Mouse (Mus musculus) layer of hippocampus, postnatal 25 days (tissue): ENCODE measurements around the gene Med15. TPM values are rescaled to one million over a fixed set of nuclear protein-coding genes. Genes with fewer than 3 reads are reported as not detected.
A peak's percentile ranks its signal among the peaks of the same experiment; 100 is the strongest.

Experiments
- DNase-seq, 2 experiments: peaks; one replicate each; pipeline ENCODE4 v3.0.0; 2022; ENCODE audit warnings: mixed read lengths in 2 of 2, low spot score in 1 of 2; ENCODE audit errors: extremely low spot score in 1 of 2
- total RNA-seq, 2 experiments: library from RNA; stranded (reverse); gene quantifications; 2 replicates each; pipeline ENCODE4 v1.2.3; 2021

Gene Med15
- total RNA-seq, 2 experiments from 2014 or later: 62.7 to 82.2 TPM

DNA sequence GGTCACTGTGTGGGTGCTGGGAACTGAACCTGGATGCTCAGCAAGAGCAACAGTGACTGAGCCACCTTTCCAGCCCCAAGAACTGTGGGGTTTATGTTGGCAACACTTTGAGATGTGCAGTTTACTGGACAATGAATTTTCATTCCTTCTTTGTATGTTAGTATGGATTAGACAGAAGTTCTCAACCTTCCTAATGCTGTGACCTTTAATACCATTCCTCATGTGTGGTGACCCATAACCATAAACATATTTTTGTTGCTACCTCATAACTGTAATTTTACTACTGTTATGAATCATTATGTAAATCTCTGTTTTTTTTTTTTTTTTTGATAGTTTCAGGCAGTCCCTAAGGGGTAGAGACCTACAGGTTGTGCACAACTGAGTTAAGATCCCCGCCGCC, 955 bp upstream of the Med15 start:
- DNase-seq: no peak

- DNase-seq: no peak
These were observed 260 bp downstream of the Med15 start for GRCm38 (mm10) chr16:17732431-17732830.

- DNase-seq: no peak
These were observed 670 bp downstream of the Med15 start for GRCm38 (mm10) chr16:17732021-17732420.

- DNase-seq: no peak
These were observed 2.7 kb downstream of the Med15 start for GRCm38 (mm10) chr16:17729974-17730373.

DNA sequence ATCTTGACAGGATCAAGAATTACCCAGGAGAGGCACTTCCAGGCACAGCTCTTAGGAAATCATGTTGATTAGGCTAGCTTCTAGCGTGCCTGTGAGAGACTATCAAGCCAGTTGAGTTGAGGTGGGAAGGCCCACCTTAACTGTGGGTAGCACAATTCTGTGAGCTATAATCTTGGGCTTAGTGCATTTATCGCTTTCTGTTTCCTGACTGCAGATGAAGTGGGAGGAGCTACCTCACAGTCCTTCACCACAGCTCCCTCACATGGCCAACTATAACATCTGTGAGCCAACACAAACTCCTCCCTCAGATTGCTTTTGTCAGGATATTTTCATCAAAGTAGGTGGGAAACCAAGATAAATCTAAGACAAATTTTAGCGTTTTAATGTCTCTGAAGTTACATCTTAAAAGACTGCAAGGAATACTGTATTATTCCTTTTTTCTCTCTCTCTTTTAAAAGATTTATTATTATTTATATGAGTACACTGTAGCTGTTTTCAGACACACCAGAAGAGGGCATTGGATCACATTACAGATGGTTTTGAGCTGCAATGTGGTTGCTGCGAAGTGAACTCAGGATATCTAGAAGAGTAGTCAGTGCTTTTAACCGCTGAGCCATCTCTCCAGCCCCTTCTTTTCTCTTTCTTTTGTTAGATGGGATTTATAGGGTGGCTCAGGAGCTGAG, 5.4 kb downstream of the Med15 start:
- no peak for DNase-seq

DNA sequence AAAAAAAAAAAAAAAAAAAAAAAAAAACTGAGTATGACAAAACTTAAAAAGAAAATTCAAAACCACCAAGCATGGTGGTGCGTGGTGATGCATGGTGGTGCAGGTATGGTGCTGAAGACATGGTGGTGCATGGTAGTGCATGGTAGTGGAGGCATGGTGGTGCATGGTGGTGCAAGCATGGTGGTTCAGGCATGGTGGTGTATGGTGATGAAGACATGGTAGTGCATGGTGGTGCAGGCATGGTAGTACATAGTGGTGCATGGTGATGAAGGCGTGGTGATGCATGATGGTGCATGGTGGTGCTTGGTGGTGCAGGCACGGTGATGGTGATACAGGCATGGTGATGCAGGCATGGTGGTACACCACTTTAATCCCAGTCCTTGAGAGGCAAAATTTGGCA, 8.2 kb downstream of the Med15 start:
- DNase-seq: no peak

- no peak for DNase-seq
These were observed 9.4 kb downstream of the Med15 start for GRCm38 (mm10) chr16:17723325-17723626.

- DNase-seq: peak; percentile 81 to 86
These were observed 10.0 kb downstream of the Med15 start for GRCm38 (mm10) chr16:17722461-17723324.

- no peak for DNase-seq
These were observed 10.8 kb downstream of the Med15 start for GRCm38 (mm10) chr16:17721822-17722460.

- DNase-seq: no peak
These were observed 11.4 kb downstream of the Med15 start for GRCm38 (mm10) chr16:17721114-17721808.

GRCm38 (mm10) chr16:17717791-17718190, 14.9 kb downstream of the Med15 start:
- no peak for DNase-seq

DNA sequence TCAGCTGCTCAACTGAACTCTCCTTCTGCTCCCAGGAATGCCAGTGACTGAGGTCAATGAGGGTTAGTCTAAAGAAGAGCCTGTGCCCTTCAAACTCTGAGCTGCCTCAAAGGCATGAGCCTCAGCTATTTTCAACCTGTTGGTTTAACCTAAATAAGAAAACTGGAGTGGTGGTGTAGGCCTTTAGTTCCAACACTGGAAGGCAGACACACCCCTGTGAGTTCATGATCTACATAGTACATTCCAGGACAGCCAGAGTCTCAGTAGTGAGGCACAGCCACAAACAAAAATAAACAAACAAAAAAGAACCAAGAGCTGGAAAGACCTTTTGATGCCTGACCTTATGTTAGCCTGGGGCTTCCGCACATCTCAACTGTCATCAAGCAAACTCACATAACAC, 25.1 kb downstream of the Med15 start:
- DNase-seq: no peak

DNA sequence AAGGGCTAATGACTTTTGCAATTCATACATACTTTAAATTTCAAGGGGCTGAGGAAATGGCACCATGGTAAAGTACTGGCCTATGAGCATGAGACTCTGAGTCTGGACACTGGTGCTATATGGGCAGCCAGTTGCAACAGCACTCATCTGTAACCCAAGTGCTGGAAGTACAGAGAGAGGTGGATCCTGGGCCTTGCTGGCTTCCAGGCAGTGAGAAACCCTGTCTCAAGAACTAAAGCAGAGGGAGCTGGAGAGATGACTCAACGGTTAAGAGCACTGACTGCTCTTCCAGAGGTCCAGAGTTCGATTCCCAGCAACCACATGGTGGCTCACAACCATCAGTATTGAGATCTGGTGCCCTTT, 31.7 kb downstream of the Med15 start:
- no peak for DNase-seq

DNA sequence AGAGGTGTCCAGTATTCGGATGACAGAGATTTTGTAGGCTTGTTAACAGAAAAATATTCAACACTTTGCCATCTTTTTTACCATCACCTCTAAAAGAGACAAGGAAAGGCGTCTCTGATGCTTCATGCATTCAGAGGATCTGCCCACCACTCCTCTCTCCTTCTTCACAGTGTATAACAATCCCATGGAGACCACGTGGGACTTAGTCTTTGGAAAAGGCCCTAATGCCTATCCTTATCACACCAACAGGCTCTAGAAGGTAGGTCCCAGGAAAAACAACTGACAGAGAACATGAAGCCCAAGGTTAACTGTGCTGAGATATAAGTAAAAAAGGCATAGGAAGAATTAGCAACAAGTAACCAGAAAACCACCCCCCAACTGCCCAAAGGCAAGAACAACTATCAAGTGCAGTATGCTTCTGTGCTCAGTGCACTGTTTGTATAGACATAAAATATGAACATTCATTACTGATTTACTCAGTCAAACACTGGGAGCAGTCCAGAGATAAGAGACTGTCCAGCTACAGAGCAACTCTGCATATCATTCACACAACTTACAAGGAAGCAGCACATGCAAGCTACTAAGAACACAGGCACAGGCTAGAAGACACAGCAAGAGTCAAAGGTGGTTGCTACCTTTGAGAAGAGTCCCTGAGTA, 32.2 kb downstream of the Med15 start:
- no peak for DNase-seq

DNA sequence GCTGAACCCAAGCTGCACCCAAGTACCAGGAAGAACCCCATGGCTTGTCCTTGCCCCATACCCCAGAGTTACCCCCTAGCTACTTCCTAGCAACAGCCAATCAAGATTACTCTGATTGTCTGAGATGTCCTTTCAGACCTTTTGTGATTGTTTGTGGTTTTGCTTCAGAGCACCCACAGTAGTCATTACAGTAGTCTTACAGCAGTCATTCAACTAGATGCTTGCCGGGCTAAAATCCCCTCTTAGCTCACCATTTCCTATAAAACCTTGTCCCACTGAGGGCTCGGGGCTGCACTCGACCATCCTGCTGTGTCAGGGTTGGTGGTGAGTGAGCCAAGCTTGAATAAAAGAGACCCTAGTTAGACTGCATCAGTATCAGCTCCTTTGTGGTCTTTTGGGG, 37.8 kb downstream of the Med15 start:
- DNase-seq: no peak

DNA sequence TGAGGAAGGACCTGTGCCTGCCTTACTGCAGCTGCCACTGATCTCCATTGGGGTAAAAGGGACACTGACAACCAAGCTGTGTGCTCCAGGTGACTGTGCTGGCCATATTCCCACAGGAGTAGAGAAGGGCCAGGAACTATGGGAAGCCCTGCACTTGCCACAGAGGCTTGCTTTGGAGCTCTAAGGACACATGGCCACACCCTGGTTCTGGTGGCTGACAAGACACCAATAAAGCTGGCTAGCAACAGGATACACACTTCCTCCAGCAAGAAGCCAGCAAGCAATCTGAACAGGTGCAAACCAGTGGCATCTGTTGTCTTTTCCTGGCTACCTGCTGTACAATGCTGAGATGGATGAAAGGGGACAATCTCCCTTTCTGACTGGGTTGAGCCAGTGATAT, 62.8 kb downstream of the Med15 start:
- no peak for DNase-seq

DNA sequence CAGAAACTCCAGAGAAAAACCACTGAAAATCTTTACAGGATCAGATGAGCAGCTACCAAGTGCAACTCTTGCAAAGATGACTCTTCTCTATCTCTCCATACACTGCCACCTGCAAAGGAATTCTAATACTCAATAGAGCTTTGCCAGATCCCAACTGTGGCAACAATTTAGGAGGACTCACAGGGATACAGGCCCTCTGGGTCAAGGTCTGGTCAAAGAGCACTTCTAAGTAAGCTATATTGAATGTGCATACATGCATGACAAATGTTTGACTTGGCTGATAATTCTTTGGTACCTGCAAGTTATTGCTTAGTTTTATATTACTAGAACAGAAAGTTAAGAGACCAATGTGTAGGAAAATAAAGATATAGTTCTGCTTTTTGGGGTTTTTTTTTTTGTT, 67.1 kb downstream of the Med15 start:
- DNase-seq: no peak

GRCm38 (mm10) chr16:17656212-17656871, 76.3 kb downstream of the Med15 start:
- no peak for DNase-seq

DNA sequence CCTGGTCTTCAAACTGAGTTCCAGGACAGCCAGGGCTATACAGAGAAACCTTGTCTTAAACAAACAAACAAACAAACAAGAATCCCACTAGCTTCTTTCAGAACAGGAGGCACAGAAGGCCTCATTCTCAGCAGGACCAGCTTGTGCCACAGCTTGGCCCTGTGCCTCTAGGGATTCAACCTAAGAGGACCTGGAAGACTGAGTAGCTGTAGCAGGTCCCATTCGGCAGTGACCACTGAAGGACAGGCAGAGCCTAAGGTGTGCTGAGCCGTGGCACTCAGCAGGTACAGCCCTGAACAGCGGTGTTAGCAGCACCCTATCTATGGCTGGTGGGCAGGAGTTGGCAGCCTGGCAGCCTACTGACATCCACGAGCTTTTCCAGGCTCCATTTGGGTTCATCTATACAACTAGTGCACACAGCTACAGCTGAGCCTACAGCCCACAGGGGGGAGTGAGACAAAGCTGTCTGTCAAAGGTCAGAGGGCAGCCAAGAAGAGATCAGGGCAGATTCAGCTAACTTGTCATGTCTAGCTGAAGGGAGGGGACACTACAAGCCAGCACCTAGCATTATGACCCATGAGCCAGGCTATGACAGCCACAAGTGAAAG, 78.4 kb downstream of the Med15 start:
- no peak for DNase-seq

GRCm38 (mm10) chr16:17653601-17654000, 79.1 kb downstream of the Med15 start:
- DNase-seq: no peak
